8 mouse cellular contexts compared by ENCODE assay signal in genomic region chr12:102744839-102745238, GRCm38 (mm10). TPM values are rescaled to one million over a fixed set of nuclear protein-coding genes. Genes with fewer than 3 reads are reported as not detected.
DNase-seq lines count a peak whose midpoint lies in the region; ATAC-seq and TF ChIP-seq lines count a peak whose summit lies in the region.

No protein-coding gene starts in this region.

- H3K9ac ChIP-seq in midbrain, embryonic 16.5 days (ENCODE audit: low read depth, low read length), result no peak overlapping the region

- peak overlapping the region; percentile 62 for H3K4me3 ChIP-seq in left cerebral cortex, adult 2 months
- H3K4me3 ChIP-seq in midbrain, embryonic 16.5 days (ENCODE audit: low read depth, low read length), result no peak overlapping the region

- H3K27ac ChIP-seq in left cerebral cortex, adult 2 months, result no peak overlapping the region
- no peak overlapping the region for H3K27ac ChIP-seq in midbrain, embryonic 16.5 days (ENCODE audit: low read length)

- ATAC-seq in inflammation-experienced regulatory T-cells, adult 6 months, result peak; percentile 79
- ATAC-seq in midbrain, embryonic 16.5 days, result no peak

- H3K4me2 ChIP-seq in midbrain, embryonic 16.5 days (ENCODE audit: low read length), result peak overlapping the region; percentile 97

- peaks cover 3% of the 10 kb centered on the region; the same call in 1 of the 2 replicates for H3K36me3 ChIP-seq in midbrain, embryonic 16.5 days (ENCODE audit: control insufficient read depth, insufficient read depth, low read length)

- intact Hi-C loops in left cerebral cortex, adult 2 months (cut with DNase I), result no loop called here
- intact Hi-C loops in left cerebral cortex, postnatal 10 days (cut with DNase I), result no loop called here

- 64% methylated on average over 6 of the region's 6 CpGs for WGBS in midbrain, embryonic 16.5 days

- H3K4me1 ChIP-seq in midbrain, embryonic 16.5 days (ENCODE audit: control insufficient read depth, insufficient read depth, low read length), result peaks cover 23% of the 10 kb centered on the region

- no peaks in the 10 kb centered on the region for H3K9me3 ChIP-seq in midbrain, embryonic 16.5 days (replicated peaks; ENCODE audit: control insufficient read depth, low read length, poor library complexity, severe bottlenecking)

- DNase-seq in left cerebral cortex, adult 2 months (ENCODE audit: extremely low spot score in 1 of 2, low spot score in 2 of 2), result no peak
- no peak for DNase-seq in left cerebral cortex, postnatal 10 days (ENCODE audit: extremely low spot score in 1 of 2, low spot score in 2 of 2)
- peak; percentile 29 for DNase-seq in adipocyte (ENCODE audit: low spot score)
- DNase-seq in cerebellum, postnatal 14 days, result no peak
- no peak for DNase-seq in layer of hippocampus, adult 8-10 months (ENCODE audit: low spot score in 2 of 2)
- no peak for DNase-seq in urinary bladder, adult 18-20 months (ENCODE audit: low spot score in 2 of 2)

- TF ChIP-seq CTCF in left cerebral cortex, adult 2 months (IDR thresholded peaks at IDR 0.05), result no peak; the same call in 1 of the 2 replicates

- H3K27me3 ChIP-seq in midbrain, embryonic 16.5 days (ENCODE audit: control insufficient read depth, insufficient read depth, low read depth, low read length), result no peaks in the 10 kb centered on the region

RNA-seq across cellular contexts. Expression of gene Tmem251, which starts 1.3 kb away (rescaled TPM):
- 1 to 10 TPM; 5.6 to 5.7 TPM for total RNA-seq in left cerebral cortex, adult 2 months (2021)
- total RNA-seq in left cerebral cortex, postnatal 10 days (2021), result 1 to 10 TPM; 5.4 to 6.1 TPM
- 10 to 100 TPM in 1 of 3 experiments, 1 to 10 TPM in 2; 7.7 to 10.5 (median 9.7) TPM for polyA plus RNA-seq in inflammation-experienced regulatory T-cells, adult 6 months (2017; shearing (Covaris generic))
- polyA plus RNA-seq in midbrain, embryonic 16.5 days (2015; fragmentation: Nextera tagmentation; extraction: Ambion mirVana), result 10.8 and 11.3 TPM in 2 replicates
- total RNA-seq in layer of hippocampus, adult 8-10 months (2022), result 1 to 10 TPM; 4.9 to 6.4 (median 5.6) TPM

RNA-seq across cellular contexts. Expression of gene Moap1, which starts 1.4 kb away (rescaled TPM):
- total RNA-seq in left cerebral cortex, adult 2 months (2021), result 10 to 100 TPM; 24.4 to 33.8 TPM
- total RNA-seq in left cerebral cortex, postnatal 10 days (2021), result 10 to 100 TPM; 37.5 to 41.0 TPM
- 1 to 10 TPM; 4.7 to 6.9 (median 6.2) TPM for polyA plus RNA-seq in inflammation-experienced regulatory T-cells, adult 6 months (2017; shearing (Covaris generic))
- polyA plus RNA-seq in midbrain, embryonic 16.5 days (2015; fragmentation: Nextera tagmentation; extraction: Ambion mirVana), result 76.2 and 78.4 TPM in 2 replicates
- total RNA-seq in layer of hippocampus, adult 8-10 months (2022), result 10 to 100 TPM; 25.7 to 29.4 (median 26.8) TPM

RNA-seq across cellular contexts. Expression of gene Gm28051, which starts 12.7 kb away (rescaled TPM):
- total RNA-seq in left cerebral cortex, adult 2 months (2021), result not detected
- not detected for total RNA-seq in left cerebral cortex, postnatal 10 days (2021)
- polyA plus RNA-seq in inflammation-experienced regulatory T-cells, adult 6 months (2017; shearing (Covaris generic)), result not detected
- polyA plus RNA-seq in midbrain, embryonic 16.5 days (2015; fragmentation: Nextera tagmentation; extraction: Ambion mirVana), result not detected in 2 replicates
- not detected for total RNA-seq in layer of hippocampus, adult 8-10 months (2022)

RNA-seq across cellular contexts. Expression of gene Gon7, which starts 12.8 kb away (rescaled TPM):
- 10 to 100 TPM; 15.8 to 18.1 TPM for total RNA-seq in left cerebral cortex, adult 2 months (2021)
- 10 to 100 TPM; 10.9 to 15.4 TPM for total RNA-seq in left cerebral cortex, postnatal 10 days (2021)
- polyA plus RNA-seq in inflammation-experienced regulatory T-cells, adult 6 months (2017; shearing (Covaris generic)), result 10 to 100 TPM; 25.6 to 36.4 (median 26.0) TPM
- 48.6 and 53.2 TPM in 2 replicates for polyA plus RNA-seq in midbrain, embryonic 16.5 days (2015; fragmentation: Nextera tagmentation; extraction: Ambion mirVana)
- 10 to 100 TPM; 10.9 to 13.3 (median 12.1) TPM for total RNA-seq in layer of hippocampus, adult 8-10 months (2022)

RNA-seq across cellular contexts. Expression of gene Ubr7, which starts 12.9 kb away (rescaled TPM):
- 10 to 100 TPM; 30.9 to 32.0 TPM for total RNA-seq in left cerebral cortex, adult 2 months (2021)
- total RNA-seq in left cerebral cortex, postnatal 10 days (2021), result 10 to 100 TPM; 32.3 to 35.0 TPM
- 10 to 100 TPM; 22.6 to 27.0 (median 23.5) TPM for polyA plus RNA-seq in inflammation-experienced regulatory T-cells, adult 6 months (2017; shearing (Covaris generic))
- polyA plus RNA-seq in midbrain, embryonic 16.5 days (2015; fragmentation: Nextera tagmentation; extraction: Ambion mirVana), result 33.8 and 34.7 TPM in 2 replicates
- 10 to 100 TPM; 28.8 to 33.1 (median 31.7) TPM for total RNA-seq in layer of hippocampus, adult 8-10 months (2022)
